Mouse (Mus musculus) right cerebral cortex, postnatal 10 days (tissue): Measurements from ENCODE around the gene Glt1d1.

Experiments used
- DNase-seq, 2 experiments: peaks; one replicate each; pipeline ENCODE4 v3.0.0; 2021; ENCODE audit warnings: low spot score in 2 of 2

The Glt1d1 gene

DNA sequence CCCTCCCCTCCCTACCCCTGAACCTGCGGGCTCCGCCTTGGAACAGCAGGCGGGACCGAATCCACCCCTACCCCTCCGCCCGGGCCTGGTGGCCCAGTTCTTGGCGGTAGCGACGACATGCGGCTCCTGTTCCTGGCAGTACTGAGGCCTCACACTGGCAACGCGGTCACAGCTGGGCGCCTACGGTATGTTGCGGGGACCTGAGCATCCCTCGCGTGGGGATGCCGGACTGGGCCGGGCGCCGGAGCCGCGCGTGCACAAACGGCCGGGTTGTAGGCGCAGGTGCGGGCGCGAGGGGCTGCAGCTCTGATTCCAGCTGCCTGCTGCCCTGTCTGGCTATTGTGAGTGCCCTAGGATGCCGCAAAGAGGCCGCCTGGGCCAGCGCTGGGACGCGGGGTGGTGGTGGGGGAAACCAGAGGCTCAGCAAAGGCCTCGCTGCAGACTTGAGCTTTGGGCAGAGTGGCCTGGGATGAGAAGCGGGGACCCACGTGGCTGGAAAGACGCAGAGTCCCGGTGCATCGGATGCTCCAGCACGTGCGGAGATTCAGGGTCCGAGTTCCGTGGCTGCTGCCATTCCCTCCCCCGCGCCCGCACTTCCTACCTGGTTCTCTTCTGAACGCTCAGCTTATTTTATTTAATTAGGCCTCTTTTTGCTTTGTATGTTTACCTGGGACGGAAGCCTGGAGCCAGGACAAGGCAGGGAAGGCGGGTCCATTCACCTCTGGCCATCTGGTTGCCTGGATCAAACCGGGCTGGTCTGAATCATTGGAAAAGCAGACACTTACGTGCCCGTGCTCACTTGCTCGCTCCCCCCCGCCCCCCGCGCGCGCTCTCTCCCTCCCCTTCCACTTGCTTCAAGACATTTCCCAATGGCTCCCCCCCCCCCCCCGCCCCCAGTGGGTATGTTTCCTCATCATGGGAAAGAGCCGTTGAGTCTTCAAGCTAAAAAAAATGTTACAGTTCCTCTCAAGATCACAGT lies at the start of gene Glt1d1, which contains the start of gene Slc15a4:
Gene Glt1d1, plus strand, starts transcription at position 96 of the 979 bp plus-strand sequence.
Gene Slc15a4, minus strand, starts transcription at position 731 of the 979 bp plus-strand sequence.
- DNase-seq, result peak; percentile 50 to 58

GRCm38 (mm10) chr5:127583658-127584057 lies 48.4 kb upstream of the Glt1d1 start:
- DNase-seq, result peak in 1 of 2 experiments; percentile 31

GRCm38 (mm10) chr5:127587854-127588253 lies 44.2 kb upstream of the Glt1d1 start:
- DNase-seq, result no peak

DNA sequence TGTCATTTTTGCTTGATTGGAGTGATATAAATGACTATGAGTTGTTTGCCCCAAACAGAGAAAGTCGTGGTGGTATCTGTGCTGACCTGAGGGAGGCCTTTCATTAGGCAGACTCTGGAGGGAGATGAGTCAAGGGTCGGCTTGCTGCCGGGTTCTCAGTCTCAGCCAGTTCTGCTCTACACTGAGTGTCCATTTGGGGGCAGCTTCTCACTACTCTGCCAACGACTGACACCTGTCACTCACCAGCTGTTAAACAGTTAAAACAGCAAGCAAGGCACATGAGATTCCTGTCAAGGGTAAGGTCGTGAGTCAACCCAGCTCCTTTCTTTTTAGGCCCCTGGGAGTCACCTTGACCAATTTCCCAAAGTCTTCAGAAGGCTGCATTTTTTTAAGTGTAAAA lies 39.7 kb upstream of the Glt1d1 start:
- no peak for DNase-seq

DNA sequence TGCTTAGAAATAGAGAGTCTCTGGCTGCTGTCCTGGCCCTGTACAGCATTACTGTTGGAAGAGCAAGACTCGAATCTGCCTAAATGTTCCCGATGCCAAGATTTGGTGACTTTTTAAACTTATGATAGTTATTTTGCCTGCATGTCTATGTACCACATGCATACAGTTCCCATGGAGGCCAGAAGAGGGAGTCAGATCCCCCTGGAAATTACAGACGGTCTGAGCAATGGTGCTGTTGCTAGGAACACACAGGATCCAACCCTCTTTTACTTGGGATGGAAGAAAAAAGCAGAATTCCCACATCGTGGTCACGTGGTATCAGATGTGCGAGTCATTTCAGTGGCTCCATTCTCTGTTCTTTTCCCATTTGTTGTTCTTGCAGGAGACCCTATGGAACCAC lies 39.2 kb upstream of the Glt1d1 start:
- DNase-seq, result peak; percentile 51 to 63

GRCm38 (mm10) chr5:127595676-127596075 lies 36.4 kb upstream of the Glt1d1 start:
- no peak for DNase-seq

GRCm38 (mm10) chr5:127596862-127597261 lies 35.2 kb upstream of the Glt1d1 start:
- no peak for DNase-seq

DNA sequence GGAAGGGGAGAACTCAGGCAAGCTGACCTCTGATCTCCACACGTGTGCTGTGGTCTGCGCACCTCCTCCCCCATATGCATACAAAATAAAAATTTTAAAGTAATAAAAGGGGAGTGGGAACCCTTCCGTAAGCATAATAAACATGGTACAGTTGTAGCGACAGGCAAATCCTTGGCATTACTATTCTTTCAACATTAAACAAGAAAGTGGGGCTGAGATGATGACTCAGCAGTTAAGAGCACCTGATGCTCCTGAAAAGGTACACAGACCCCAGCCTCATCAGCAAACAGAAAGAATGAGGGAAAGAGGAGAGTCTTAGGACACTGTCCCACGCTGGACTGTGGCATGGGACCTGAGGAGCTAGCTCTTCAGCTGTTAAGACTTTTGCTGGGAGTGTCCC lies 29.1 kb upstream of the Glt1d1 start:
- no peak for DNase-seq

GRCm38 (mm10) chr5:127607507-127607906 lies 24.6 kb upstream of the Glt1d1 start:
- peak in 1 of 2 experiments; percentile 36 for DNase-seq

DNA sequence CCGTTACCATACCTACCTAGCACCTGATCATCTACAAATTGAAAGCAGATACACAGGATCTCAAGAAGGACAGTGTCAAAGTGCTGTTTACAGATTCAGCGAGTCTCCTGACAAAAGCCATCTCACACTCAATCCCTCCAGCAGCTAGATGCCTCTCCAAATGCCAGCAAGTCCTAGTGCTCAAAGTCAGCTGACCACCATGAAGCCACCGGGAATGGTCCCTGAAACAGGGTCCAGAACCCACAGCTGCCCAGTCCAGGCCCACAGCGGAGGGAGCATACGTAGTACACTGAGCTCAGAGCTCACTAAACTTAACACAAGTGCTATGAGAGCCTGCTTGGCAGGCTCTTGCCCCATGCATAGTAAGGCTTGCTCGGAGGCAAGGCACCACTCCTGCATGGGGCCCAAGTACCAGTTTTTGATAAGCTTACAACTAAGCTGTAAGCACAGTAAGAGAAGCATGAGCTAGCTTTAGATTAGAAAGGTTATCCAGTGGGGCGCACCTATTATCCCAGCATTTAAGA lies 22.8 kb upstream of the Glt1d1 start:
- no peak for DNase-seq

DNA sequence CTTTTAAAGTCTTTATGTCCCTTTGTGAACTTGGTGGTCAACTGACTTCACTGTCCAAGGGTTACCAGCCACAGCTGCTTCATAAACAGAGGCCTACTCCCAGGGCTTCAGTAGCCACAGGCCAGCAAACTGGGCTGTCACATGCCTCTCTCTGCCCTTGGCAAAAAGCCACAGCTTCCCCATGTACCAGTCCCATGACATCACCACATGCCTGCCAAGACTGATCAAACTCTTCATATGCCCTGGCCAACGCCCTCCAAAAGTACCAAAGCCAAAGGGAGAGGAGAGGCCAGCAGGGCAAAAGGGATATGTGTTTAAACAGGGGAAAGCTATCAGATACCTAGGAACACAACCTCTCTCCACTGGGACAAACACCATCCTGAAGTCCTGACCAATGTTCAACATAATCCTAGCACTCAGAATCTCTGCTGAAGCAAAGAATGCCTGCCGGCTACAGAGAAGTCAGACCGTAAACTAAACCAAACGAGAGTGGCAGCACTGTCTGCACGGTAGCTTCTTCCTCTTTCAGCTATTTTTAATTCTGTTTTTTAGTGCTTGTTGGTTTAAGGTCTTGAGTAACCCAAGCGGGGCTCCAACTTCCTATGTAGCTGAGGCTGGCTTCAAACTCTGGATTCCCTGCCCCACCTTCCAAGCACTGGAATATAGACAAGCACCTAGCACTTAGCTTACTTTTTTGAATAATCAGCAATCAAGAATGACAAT lies 21.1 kb upstream of the Glt1d1 start:
- DNase-seq, result peak; percentile 47 to 57

GRCm38 (mm10) chr5:127611881-127612280 lies 20.2 kb upstream of the Glt1d1 start:
- DNase-seq, result no peak

DNA sequence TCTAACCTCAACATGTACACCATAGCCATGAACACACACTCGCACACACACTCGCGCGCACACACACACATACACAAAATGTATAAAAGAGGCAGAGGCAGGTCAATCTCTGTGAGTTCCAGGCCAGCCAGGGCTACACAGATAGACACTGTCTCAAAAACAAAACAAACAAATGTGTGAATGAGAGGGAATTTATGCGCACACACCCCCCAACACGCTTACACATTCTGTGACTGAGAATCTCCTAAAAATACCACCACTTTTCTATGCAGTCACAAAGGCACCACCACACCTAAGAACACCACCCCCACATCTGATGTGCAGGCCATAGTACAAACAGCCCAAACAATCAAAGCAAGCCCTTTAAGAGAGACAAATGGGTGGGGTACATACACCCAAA lies 19.7 kb upstream of the Glt1d1 start:
- DNase-seq, result no peak

DNA sequence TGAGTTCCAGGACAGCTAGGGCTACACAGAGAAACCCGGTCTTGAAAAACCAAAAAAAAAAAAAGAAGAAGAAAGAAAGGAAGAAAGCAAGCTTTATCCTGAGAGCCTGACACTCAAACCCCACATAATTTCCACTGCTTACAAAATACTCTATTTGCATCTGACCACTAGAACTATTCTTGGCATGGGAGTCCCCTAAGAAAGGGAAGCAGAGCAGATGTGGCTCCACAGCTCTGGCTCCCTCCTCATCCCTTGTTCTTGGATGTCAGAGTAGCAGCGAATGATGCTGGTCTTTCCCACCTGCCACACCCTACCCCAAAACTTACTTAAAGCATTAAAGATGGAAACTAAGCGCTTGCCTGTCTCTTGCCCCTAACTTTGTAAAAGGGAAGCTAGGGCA lies 16.6 kb upstream of the Glt1d1 start:
- DNase-seq, result no peak

DNA sequence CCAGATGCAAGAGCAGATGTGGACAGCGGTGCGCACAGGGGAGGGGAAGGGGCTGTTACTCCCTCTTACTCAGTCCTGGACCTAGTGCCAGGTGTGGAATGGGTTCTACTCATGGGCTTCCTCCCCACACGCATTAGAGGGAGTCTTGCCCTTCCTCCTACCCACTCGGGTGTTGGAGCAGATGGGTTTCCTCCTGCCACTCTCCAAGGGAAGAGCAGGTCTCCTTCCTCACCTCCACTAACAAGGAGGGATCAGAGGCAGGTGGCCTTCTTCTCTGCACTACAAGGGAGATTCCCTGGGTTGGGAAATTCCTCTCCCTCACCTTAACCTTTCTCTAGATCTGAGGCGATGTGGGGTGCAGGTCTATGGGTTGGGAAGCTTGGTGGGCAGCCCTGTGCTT lies 15.9 kb upstream of the Glt1d1 start:
- no peak for DNase-seq

DNA sequence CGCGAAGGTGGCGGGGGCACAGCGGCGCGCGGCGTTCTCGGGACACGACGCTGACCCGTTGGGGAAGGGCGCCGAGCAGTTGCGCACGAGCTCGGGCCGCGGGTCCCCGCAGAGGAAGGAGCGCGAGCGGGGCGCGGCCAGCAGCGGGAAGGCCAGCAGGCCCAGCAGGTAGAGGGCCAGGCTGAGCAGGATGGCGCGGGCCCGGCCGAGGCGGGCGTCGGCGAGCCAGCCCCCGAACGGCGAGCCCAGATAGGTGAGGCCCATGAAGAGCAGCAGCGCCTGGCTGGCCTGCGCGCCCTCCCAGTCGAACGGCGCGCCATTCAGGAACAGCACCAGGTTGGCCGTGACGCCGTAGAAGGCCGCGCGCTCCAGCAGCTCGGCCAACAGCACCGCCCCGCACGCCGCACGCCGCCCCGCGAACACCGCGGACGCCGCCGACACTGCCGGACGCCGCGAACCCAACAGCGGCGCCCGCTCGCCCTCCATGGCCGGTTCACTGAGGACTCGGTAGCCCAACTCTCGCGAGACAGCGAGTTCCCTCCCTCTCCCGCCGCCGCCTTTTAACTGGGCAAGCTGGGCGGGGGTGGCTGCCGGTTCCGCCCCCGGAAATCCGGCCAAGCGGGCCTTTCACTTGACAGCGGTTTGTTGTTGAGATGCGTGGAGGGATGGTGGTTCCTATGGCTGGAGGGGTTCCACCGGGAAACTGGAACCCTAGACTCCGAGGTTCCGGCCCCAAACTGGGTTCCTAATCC lies 15.0 kb upstream of the Glt1d1 start:
- DNase-seq, result peak; percentile 99

DNA sequence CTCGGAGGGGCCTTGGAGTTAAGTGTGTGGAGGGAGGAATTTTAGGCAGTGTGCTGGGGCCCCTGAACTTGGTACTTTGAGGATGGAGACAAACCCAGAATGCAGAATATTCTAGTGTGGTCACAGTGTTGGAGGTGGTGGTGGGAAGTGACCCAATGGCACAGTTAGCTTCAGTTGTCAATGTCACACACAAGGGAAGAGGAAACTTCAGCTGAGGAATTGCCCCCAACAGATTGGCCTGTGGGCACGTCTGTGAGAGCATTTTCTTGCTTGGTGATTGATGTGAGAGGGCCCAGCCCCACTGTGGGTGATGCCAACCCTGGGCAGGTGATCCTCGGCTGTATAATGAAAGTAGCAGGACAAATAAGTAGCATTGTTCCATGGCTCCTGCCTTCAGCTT lies 13.2 kb upstream of the Glt1d1 start:
- no peak for DNase-seq

GRCm38 (mm10) chr5:127620371-127620770 lies 11.7 kb upstream of the Glt1d1 start:
- no peak for DNase-seq

GRCm38 (mm10) chr5:127621108-127621507 lies 11.0 kb upstream of the Glt1d1 start:
- no peak for DNase-seq

DNA sequence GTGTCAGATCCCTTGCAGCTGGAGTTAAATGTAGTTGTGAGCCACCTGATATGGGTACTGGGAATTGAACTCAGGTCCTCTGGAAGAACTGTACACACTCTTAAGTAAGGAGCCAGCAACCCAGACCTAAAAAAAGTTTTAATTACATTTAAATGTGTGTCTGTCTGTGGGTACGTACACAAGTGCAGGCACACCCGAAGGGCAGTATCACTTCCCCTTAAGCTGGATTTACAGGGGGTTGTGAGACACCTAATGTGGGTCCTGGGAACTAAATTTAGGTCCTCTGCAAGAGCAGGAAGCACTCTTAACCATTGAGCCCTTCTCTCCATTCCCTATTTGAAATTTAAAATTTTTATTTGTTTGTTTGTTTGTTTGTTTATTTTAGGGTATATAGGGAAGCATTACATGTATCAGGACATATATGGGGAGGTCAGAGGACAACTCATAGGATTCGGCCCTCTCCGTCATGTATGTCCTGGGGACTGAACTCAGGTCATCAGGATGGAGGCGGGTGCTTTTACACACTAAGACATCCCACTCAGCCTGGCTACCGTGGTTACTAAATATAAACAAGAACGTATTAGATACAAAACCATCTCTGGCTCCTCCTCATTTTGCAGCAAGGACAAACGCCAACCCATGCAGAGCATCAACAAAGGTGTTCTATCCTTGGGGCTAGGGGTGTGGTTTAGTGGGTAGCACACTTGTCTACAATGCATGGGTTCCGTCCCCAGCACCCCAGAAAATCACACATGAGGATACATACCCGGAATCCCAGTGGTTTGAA lies 7.4 kb upstream of the Glt1d1 start:
- DNase-seq, result no peak

- no peak for DNase-seq
Observed at GRCm38 (mm10) chr5:127627242-127627641, 4.8 kb upstream of the Glt1d1 start.
